Mouse (Mus musculus) stomach, embryonic 14.5 days (tissue): Measurements from ENCODE around the gene Gtf2h1. TPM values are rescaled to one million over a fixed set of nuclear protein-coding genes. Genes with fewer than 3 reads are reported as not detected.

ENCODE experiments used
- ATAC-seq: fragments of 200-750 bp; cut with Nextera tagmentation; 2 replicates; pipeline ENCODE4 v1.8.0; 2017; ENCODE audit warnings: low read depth, moderate TSS enrichment; ENCODE audit not compliant: insufficient number of reproducible peaks, insufficient read depth, low FRiP score
- H3K27ac ChIP-seq: fragments of 300-500 bp; sonication (generic); 2 replicates; pipeline ENCODE4 v1.5.1; 2014; ENCODE audit warnings: mild to moderate bottlenecking, low read length, moderate library complexity, mixed read lengths
- H3K27me3 ChIP-seq: fragments of 300-500 bp; sonication (generic); 2 replicates; pipeline ENCODE4 v1.6.1; 2014; ENCODE audit warnings: low read length, control low read depth, mixed read lengths; ENCODE audit not compliant: control insufficient read depth, insufficient read depth
- H3K36me3 ChIP-seq: fragments of 300-500 bp; sonication (generic); 2 replicates; pipeline ENCODE4 v1.6.1; 2014; ENCODE audit warnings: mild to moderate bottlenecking, control low read depth, low read length, moderate library complexity, mixed read lengths; ENCODE audit not compliant: control insufficient read depth, insufficient read depth
- H3K4me1 ChIP-seq: fragments of 300-500 bp; sonication (generic); 2 replicates; pipeline ENCODE4 v1.6.1; 2014; ENCODE audit warnings: low read length, control low read depth, mixed read lengths; ENCODE audit not compliant: control insufficient read depth, insufficient read depth
- H3K4me2 ChIP-seq: fragments of 300-500 bp; sonication (generic); replicated peaks from 2 replicates; pipeline ENCODE4 v1.6.1; 2014; ENCODE audit warnings: low read depth, low read length, control low read depth
- H3K4me3 ChIP-seq: fragments of 300-500 bp; sonication (generic); 2 replicates; pipeline ENCODE4 v1.5.1; 2014; ENCODE audit warnings: low read depth, low read length, control low read depth
- H3K9ac ChIP-seq: fragments of 300-500 bp; sonication (generic); replicated peaks from 2 replicates; pipeline ENCODE4 v1.6.1; 2014; ENCODE audit warnings: low read depth, mild to moderate bottlenecking, control low read depth, low read length, moderate library complexity, mixed read lengths
- H3K9me3 ChIP-seq: fragments of 300-500 bp; sonication (generic); 2 replicates; pipeline ENCODE4 v1.6.1; 2016; ENCODE audit warnings: low read depth, low read length, control low read depth; ENCODE audit not compliant: control insufficient read depth
- WGBS: fragments of 180-500 bp; shearing (Covaris S2); extraction: QIAGEN DNeasy Blood & Tissue Kit; methylation state at CpG from one replicate; pipeline ENCODE4 v1.1.7; 2014; 5-methylcytosine and 5-hydroxymethylcytosine counted together
- polyA plus RNA-seq: library from polyadenylated mRNA; unstranded; fragments of >200 nt; fragmentation: Nextera tagmentation; extraction: Ambion mirVana; gene quantifications from 2 replicates; pipeline ENCODE4 v1.2.1, GENCODE M21; 2014

Gene Gtf2h1
- polyA plus RNA-seq, 1 experiment from 2014 or later: 40.8 TPM

GRCm38 (mm10) chr7:46833670-46834255 is 37.9 kb downstream of the Gtf2h1 start:
- Histone ChIP-seq H3K9me3 (no peaks in the 10 kb centered on the region), H3K27ac (no peak overlapping the region), H3K4me3 (no peak overlapping the region), H3K4me1 (peaks cover 10% of the 10 kb centered on the region; the same call in 1 of the 2 replicates), H3K4me2 (no peak overlapping the region), H3K9ac (no peak overlapping the region), H3K36me3 (no peaks in the 10 kb centered on the region), H3K27me3 (no peaks in the 10 kb centered on the region)
- ATAC-seq: no peak
- 82% methylated on average over 7 of the region's 7 CpGs for WGBS

- 55% methylated on average over 14 of the region's 14 CpGs for WGBS
- no peaks in the 10 kb centered on the region for H3K36me3 ChIP-seq
- H3K9me3 ChIP-seq: no peaks in the 10 kb centered on the region
- H3K27me3 ChIP-seq: no peaks in the 10 kb centered on the region
- no peak overlapping the region for H3K9ac ChIP-seq
- no peak overlapping the region for H3K27ac ChIP-seq
- H3K4me2 ChIP-seq: no peak overlapping the region
- no peak for ATAC-seq
- peaks cover 18% of the 10 kb centered on the region; the same call in 1 of the 2 replicates for H3K4me1 ChIP-seq
- no peak overlapping the region for H3K4me3 ChIP-seq
Observed at GRCm38 (mm10) chr7:46834994-46835610, 39.2 kb downstream of the Gtf2h1 start.

GRCm38 (mm10) chr7:46836357-46836756 is 40.5 kb downstream of the Gtf2h1 start:
- Histone ChIP-seq H3K27ac (no peak overlapping the region), H3K9ac (no peak overlapping the region), H3K4me3 (no peak overlapping the region), H3K4me2 (no peak overlapping the region), H3K4me1 (peaks cover 21% of the 10 kb centered on the region; the same call in 1 of the 2 replicates), H3K9me3 (no peaks in the 10 kb centered on the region), H3K36me3 (no peaks in the 10 kb centered on the region), H3K27me3 (no peaks in the 10 kb centered on the region)
- no peak for ATAC-seq
- 61% methylated on average over 5 of the region's 5 CpGs for WGBS

GRCm38 (mm10) chr7:46837073-46837472 is 41.2 kb downstream of the Gtf2h1 start:
- Histone ChIP-seq H3K27me3 (no peaks in the 10 kb centered on the region), H3K4me1 (peaks cover 21% of the 10 kb centered on the region; the same call in 1 of the 2 replicates), H3K4me2 (no peak overlapping the region), H3K4me3 (no peak overlapping the region), H3K9ac (no peak overlapping the region), H3K36me3 (no peaks in the 10 kb centered on the region), H3K27ac (no peak overlapping the region), H3K9me3 (no peaks in the 10 kb centered on the region)
- WGBS: 65% methylated on average over 5 of the region's 5 CpGs
- ATAC-seq: no peak

GRCm38 (mm10) chr7:46838104-46838671 is 42.3 kb downstream of the Gtf2h1 start:
- 3% methylated on average over 9 of the region's 9 CpGs for WGBS
- Histone ChIP-seq H3K9me3 (no peaks in the 10 kb centered on the region), H3K9ac (no peak overlapping the region), H3K27me3 (no peaks in the 10 kb centered on the region), H3K36me3 (no peaks in the 10 kb centered on the region), H3K4me2 (0 out of 2 replicates have a peak overlapping the region, but pooled peaks have one; percentile 10), H3K4me3 (no peak overlapping the region), H3K4me1 (peaks cover 21% of the 10 kb centered on the region; the same call in 1 of the 2 replicates), H3K27ac (peak overlapping the region; percentile 74; the same call in 1 of the 2 replicates)
- peak; percentile 46; the same call in 1 of the 2 replicates for ATAC-seq

GRCm38 (mm10) chr7:46838891-46839302 is 43.0 kb downstream of the Gtf2h1 start:
- no peak overlapping the region for H3K4me3 ChIP-seq
- whole genome bisulfite sequencing: 6% methylated on average over 8 of the region's 8 CpGs
- no peaks in the 10 kb centered on the region for H3K27me3 ChIP-seq
- peak; percentile 54 for ATAC-seq
- H3K4me1 ChIP-seq: peaks cover 21% of the 10 kb centered on the region; the same call in 1 of the 2 replicates
- no peak overlapping the region for H3K9ac ChIP-seq
- no peaks in the 10 kb centered on the region for H3K9me3 ChIP-seq
- H3K4me2 ChIP-seq: no peak overlapping the region; the same call in 1 of the 2 replicates
- no peaks in the 10 kb centered on the region for H3K36me3 ChIP-seq
- peak overlapping the region; percentile 74; the same call in 1 of the 2 replicates for H3K27ac ChIP-seq

DNA sequence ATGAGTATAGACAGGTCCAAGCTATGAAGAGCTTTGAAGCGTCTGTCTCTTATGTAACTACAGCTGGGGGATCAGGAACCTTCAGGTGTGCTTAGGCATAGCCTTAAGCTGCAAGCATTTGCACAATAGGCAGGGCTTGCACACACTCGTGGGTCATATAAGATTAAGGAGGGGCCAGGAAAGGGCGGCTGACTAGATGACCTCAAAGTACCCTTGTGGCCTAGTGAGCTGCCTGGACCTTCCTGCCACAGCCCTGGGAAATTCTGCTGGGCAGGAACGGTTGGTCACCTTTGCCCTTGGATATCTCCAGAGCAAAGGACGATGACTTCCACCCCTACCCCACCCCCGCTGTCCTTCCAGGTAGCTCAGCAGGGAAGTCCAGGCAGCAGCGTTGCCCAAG is 43.5 kb downstream of the Gtf2h1 start:
- Histone ChIP-seq H3K9me3 (no peaks in the 10 kb centered on the region), H3K27me3 (no peaks in the 10 kb centered on the region), H3K4me3 (no peak overlapping the region), H3K4me2 (no peak overlapping the region), H3K36me3 (no peaks in the 10 kb centered on the region), H3K4me1 (peaks cover 21% of the 10 kb centered on the region; the same call in 1 of the 2 replicates), H3K9ac (no peak overlapping the region), H3K27ac (peak overlapping the region; percentile 74; the same call in 1 of the 2 replicates)
- WGBS: 33% methylated on average over 7 of the region's 7 CpGs
- peak; percentile 39 for ATAC-seq

DNA sequence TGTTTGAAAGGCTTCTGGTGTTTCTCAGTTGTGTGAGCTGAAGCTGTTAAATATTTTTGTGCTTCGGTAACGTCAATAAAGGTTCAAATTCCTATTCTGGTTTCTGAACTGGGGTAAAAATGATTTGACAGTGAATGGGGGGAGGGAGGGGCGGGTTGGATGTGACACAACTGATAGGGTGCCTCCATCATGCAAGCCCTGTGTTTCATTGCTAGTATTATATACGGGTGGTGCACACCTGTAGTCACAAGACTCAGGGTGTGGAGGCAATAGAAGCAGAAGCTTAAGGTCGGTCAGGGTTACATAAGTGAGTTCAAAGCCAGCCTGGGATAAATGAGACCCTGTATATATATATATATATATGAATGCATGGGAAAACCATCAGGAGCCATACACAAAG is 44.0 kb downstream of the Gtf2h1 start:
- Histone ChIP-seq H3K36me3 (no peaks in the 10 kb centered on the region), H3K4me3 (no peak overlapping the region), H3K4me2 (no peak overlapping the region), H3K27ac (no peak overlapping the region; the same call in 1 of the 2 replicates), H3K9ac (no peak overlapping the region), H3K27me3 (no peaks in the 10 kb centered on the region), H3K4me1 (peaks cover 25% of the 10 kb centered on the region; the same call in 1 of the 2 replicates), H3K9me3 (no peaks in the 10 kb centered on the region)
- ATAC-seq: no peak
- 63% methylated on average over 5 of the region's 5 CpGs for WGBS
